Mouse (Mus musculus) spleen, embryonic (tissue): ENCODE results near the gene Tfap2e.

Source experiments
- CTCF ChIA-PET: fragments of 350-600 bp; sonication (Branson Sonifier 250); formaldehyde crosslinking; loops from one replicate; lab custom pipeline; 2022; lab: Charles Lee

Tfap2e gene

DNA sequence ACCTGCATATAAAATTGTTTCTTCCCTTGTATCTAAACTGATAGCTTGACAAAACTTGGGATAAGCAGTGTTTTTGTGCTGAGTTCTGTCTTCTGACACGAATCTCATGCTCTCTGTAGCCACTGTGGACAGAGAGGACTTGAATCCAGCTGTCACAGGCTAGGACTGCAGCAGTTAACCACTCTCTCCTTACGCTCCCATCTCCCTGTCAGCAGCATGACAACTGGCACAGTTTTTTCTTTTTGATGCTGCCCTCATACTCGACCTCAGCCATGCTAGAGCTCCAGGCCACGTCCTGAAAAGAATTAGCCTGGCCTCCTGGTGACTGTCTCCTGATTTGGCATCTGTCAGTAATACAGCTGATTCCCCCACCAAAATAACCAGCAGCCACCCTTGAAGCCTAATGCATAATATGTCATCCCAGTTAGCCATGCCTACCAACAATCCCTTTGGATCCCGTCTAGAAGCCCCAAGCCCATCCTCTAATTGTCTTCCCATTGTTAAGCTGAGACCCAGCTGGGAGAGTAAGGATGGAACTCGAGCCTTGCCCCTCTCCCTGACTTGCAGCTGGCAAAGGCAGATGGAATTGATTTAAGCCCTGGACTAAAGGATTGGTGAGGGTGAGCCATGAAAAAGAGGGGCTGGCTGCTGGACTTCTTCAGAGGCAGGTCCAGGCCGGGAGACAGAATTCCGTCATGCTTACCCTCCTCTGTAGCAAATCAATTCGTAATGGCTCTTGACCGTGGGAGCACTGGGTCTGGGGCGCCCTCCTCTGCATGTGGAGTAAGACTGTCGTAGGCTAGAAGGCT lies 29.2 kb downstream of the Tfap2e start:
- CTCF ChIA-PET, result no interaction called here

DNA sequence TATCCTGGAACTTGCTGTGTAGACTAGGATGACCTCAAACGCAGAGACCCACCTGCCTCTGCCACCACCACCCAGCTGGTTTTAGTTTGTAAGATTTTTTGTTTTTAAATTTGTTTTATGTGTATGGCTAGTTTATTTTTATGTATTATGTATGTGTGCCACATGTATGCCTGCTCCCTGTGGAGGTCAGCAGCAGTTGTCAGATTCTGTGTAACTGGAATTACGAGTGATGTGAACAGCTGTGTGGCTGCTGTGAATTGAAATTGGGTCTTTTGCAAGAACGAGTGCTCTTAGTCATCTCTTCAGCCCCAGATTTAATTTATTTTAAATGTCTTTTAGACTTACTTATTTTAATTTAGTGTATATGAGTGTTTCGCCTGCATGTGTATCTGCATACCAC lies 39.1 kb downstream of the Tfap2e start:
- CTCF ChIA-PET, result interaction anchor here (1.0 kb wide), 1 partner anchor 15 kb away, joined by 3 read pairs; no protein-coding TSS in a partner anchor

DNA sequence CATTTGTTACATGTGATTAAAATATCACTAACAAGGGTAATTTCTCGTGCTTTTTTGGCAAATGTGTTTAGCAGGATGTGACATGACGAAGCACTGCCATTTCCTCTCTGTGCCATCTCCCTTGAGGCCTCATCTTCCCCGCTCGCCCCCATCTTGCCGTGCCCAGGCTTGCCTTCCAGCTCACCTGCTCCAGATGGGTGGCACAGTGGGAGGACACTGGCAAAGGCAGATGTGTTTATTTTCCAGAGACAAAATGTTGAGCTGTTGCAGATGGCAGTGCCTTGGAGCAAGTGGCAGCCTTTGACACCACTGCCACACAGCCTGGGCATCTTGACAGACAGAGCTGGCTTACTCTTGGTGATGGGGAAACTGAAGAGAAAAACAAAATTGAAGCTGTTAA lies 43.0 kb downstream of the Tfap2e start:
- CTCF ChIA-PET, result interaction anchor here (0.5 kb wide), 2 partner anchors 63 to 137 kb away, joined by 4 to 5 read pairs; no protein-coding TSS in a partner anchor

DNA sequence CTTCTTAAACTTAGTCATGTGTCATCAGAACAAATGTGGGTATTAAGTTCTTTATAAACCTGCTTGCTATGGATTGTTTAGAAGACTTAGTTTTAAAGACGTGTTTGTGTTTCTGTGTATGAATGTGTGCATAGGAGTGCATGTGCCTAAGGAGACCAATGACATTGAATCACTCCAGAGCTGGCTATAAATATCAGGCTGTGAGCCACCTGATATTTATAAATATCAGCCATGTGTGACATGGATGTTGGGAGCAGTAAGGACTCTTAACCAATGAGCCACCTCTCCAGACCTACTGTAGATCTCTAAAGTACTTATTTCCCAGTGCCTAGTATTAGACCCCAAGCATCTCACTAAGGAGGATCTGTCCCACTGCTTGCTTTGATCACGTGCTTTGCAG lies 46.6 kb downstream of the Tfap2e start:
- CTCF ChIA-PET, result no interaction called here

DNA sequence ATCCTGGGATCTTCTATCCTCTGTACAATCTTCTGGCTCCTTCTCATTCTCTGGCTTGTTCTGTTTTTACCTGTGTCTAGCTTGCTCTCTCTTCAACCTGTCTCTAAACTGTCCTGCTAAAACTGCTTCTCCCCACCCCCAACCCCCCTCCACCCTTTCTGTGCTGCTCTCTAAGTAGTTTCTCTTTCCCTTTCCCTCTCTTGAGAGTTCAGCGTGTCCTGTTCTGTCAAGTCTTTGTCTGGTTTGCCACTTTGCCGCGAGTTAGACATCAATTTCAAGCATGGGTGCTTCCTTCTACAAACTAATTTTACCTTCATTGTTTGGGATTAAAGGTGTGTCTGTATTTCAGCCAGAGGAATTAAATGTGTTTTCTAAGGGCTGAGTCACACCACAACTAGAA lies 53.0 kb downstream of the Tfap2e start:
- CTCF ChIA-PET, result no interaction called here

DNA sequence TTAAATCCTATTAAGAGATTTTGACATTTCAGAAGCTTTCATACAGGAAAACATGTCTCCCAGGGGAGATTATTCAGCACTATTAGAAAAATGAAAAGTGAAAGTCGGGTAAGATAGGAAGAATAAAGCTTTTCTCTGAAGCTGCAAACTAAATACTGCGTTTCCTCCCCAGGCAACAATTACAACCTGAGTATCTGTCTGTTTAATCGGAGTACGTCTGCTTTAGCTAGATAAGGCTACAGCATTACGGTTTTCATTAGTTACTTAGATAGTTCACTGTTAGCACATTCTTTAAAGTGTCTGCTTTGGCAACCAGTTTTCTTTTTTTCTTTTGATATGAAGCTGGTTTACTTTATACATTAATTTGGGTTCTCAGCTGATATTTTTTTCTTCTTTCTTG lies 53.7 kb downstream of the Tfap2e start:
- CTCF ChIA-PET, result interaction anchor here (0.9 kb wide), 1 partner anchor 14 kb away, joined by 3 read pairs; no protein-coding TSS in a partner anchor

DNA sequence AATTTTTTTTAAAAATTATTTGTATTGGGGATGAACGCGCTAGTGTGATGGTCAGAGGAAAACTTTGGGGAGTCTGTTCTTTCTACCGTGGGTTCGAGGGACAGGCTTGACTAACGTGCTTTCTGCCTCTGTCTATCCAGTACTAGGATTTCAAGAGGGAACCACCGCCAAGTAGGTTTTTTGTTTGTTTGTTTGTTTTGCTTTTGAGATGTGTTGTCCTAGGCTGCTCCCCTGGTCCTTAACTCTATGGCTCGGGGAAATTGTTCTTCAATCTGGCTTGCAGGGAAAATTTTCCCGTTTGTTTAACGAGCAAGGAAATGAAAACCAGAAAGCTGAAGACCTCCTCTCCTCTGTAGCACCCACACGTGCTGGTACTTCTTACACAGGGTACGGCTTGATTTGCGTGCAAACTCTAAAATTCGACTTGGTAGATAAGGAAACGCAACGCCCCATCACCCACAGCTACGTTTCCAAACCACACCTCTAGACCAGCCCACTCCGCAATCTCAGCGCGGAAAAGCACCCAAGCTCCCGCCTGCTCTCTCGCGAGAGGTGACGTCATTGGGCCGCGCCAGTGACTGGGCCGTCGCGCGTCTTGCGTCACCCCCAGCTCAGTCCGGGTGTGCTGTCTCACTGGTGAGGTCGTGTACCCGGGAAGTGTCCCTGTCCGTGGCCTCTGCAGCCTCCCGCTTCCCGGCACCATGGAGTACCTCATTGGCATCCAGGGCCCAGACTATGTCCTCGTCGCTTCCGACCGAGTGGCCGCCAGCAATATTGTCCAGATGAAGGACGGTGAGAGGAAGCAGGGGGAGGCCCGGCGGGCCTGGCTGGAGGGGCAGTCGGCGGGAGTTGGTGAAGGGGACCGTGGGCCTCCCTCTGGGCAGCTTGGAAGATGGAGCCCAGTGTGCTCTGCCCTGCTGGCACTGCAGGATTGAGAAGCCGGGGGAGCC lies 58.7 kb downstream of the Tfap2e start, which contains the start of gene Psmb2:
Gene Psmb2, plus strand, starts transcription at position 577 of the 950 bp plus-strand sequence.
- CTCF ChIA-PET, result no interaction called here

DNA sequence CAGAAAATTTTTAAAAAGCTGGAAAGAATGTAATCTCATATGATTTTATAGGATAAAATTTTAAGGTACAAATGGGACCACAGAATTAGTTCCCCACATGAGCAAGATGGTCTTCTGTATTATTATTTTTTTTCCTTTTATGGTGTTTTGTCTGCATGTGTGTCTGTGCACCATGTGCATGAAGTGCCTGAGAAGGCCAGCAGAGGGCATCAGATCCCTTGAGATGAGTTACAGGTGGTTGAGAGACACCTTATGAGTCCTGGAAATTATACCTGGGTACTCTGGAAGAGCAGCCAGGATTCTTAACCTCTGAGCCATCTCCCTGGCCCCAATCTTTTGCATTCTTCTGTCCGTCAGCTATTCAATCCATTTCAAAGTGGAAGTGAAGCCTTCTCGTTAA lies 69.0 kb downstream of the Tfap2e start:
- CTCF ChIA-PET, result no interaction called here
